Mouse (Mus musculus) gastrocnemius, adult 8-10 months (tissue): ENCODE measurements around the gene Ccdc155. TPM values are rescaled to one million over a fixed set of nuclear protein-coding genes. Genes with fewer than 3 reads are reported as not detected.
"Not testable (repeated sequence)": the region's sequence is repeated elsewhere in the genome, so short reads cannot be mapped to it uniquely, and the experiment has no call there.

Experiments
- DNase-seq, 2 experiments: peaks; one replicate each; pipeline ENCODE4 v3.0.0; 2022; ENCODE audit warnings: low spot score in 2 of 2
- total RNA-seq, 4 experiments: library from RNA; stranded (reverse); gene quantifications; 2 replicates each; pipeline ENCODE4 v1.2.4; 2022

Gene Ccdc155
- total RNA-seq, 4 experiments from 2014 or later = 0.25 TPM; not detected in 3

GRCm38 (mm10) chr7:45165701-45166100 lies 39.0 kb downstream of the Ccdc155 start:
- no peak for DNase-seq

- DNase-seq = no peak
Observed at GRCm38 (mm10) chr7:45164833-45165232, 39.9 kb downstream of the Ccdc155 start.

GRCm38 (mm10) chr7:45163735-45164490 lies 40.8 kb downstream of the Ccdc155 start, which contains the start of gene Slc17a7:
TSS of gene Slc17a7 (plus strand) at chr7:45163949.
- DNase-seq = no peak

GRCm38 (mm10) chr7:45162996-45163615 lies 41.6 kb downstream of the Ccdc155 start:
- DNase-seq = no peak

- no peak for DNase-seq
Observed at GRCm38 (mm10) chr7:45162551-45162950, 42.1 kb downstream of the Ccdc155 start.

GRCm38 (mm10) chr7:45161612-45162473 lies 42.8 kb downstream of the Ccdc155 start:
- peak; percentile 74 to 82 for DNase-seq

- no peak for DNase-seq
Observed at GRCm38 (mm10) chr7:45160866-45161265, 43.8 kb downstream of the Ccdc155 start.

- DNase-seq = no peak
Observed at GRCm38 (mm10) chr7:45160316-45160800, 44.3 kb downstream of the Ccdc155 start.

GRCm38 (mm10) chr7:45158991-45159390 lies 45.7 kb downstream of the Ccdc155 start:
- DNase-seq = no peak

GRCm38 (mm10) chr7:45157459-45157858 lies 47.2 kb downstream of the Ccdc155 start:
- DNase-seq = no peak

- DNase-seq = no peak
Observed at GRCm38 (mm10) chr7:45156206-45156605, 48.5 kb downstream of the Ccdc155 start.

- DNase-seq = no peak
Observed at GRCm38 (mm10) chr7:45155590-45155989, 49.1 kb downstream of the Ccdc155 start.

GRCm38 (mm10) chr7:45154993-45155514 lies 49.6 kb downstream of the Ccdc155 start:
- peak; percentile 43 to 60 for DNase-seq

GRCm38 (mm10) chr7:45154096-45154992 lies 50.3 kb downstream of the Ccdc155 start, which contains the start of the genes Pih1d1 and Aldh16a1:
TSS of gene Pih1d1 (plus strand) at chr7:45154303.
TSS of gene Aldh16a1 (minus strand) at chr7:45154584.
- DNase-seq = peak; percentile 97

- no peak for DNase-seq
Observed at GRCm38 (mm10) chr7:45153586-45153985, 51.1 kb downstream of the Ccdc155 start.

- DNase-seq = not testable (repeated sequence)
Observed at GRCm38 (mm10) chr7:45153052-45153451, 51.6 kb downstream of the Ccdc155 start.

GRCm38 (mm10) chr7:45151303-45151702 lies 53.4 kb downstream of the Ccdc155 start:
- DNase-seq = peak; percentile 44 to 54

GRCm38 (mm10) chr7:45150321-45150720 lies 54.4 kb downstream of the Ccdc155 start:
- DNase-seq = no peak

- no peak for DNase-seq
Observed at GRCm38 (mm10) chr7:45149545-45149944, 55.1 kb downstream of the Ccdc155 start.

GRCm38 (mm10) chr7:45148534-45149098 lies 56.1 kb downstream of the Ccdc155 start:
- no peak for DNase-seq
